Mouse (Mus musculus): ENCODE results near the gene Uhmk1. TPM values are rescaled to one million over a fixed set of nuclear protein-coding genes. Genes with fewer than 3 reads are reported as not detected.
A peak's percentile ranks its signal among the peaks of the same experiment; 100 is the strongest.

Uhmk1 gene
- total RNA-seq, 2 experiments from 2014 or later = 140 to 141 TPM

DNA sequence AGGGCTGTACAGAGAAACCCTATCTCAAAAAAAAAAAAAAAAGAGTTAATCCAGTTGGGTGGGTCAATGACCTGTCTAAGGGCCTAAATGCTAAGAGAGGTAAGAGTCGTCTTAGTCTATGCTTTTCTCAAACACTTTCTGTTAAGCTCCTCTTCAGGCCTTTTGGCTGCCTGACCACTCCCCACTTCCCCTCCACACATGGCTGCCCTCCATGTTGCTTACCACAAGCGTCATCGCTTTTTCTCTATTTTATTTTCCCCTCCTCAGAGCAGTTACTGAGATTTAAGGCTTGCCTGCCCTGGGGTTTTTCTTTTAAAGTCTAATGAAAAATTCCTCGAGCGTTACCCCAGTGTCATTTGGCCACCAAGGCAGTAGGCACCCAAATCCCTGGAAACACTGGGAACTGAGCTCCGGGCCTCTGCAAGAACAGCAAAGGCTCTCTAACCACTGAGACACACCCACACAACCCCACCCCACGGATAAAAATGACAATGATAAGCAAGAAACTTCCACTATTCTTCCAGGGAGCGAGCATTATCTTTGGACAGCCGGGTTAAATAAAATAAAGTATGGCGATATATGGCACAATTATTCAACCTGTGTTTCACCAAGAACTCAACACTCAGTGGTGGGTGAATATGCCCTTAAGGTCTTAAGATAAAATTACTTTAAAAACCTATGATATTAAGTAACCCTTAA lies 1.9 kb downstream of the Uhmk1 start:
- no peak for DNase-seq (ENCODE audit: extremely low spot score in 1 of 2, low spot score in 2 of 2)
- no peak for TF ChIP-seq CTCF (IDR thresholded peaks at IDR 0.05)
- intact Hi-C loops (cut with DNase I) = no loop called here
- no peak overlapping the region for H3K4me3 ChIP-seq
- H3K27ac ChIP-seq = no peak overlapping the region

DNA sequence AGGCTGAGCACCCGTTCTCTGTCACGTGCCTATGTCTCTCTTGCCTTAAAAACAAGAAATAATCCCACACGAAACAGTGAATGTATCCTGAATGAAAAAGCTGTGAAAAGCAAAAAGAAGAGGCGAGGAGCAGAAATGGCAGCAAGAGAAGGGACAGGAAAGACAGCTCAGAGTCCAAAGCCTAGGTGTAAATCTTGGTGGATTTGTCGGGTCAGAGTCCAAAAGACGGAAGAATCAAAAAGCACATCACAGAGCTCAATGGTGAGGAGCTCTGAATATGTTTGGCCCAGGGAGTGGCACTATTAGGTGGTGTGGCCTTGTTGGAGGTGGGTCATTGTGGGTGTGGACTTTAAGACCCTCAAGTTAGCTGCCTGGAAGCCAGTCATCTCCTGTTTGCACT lies 8.8 kb downstream of the Uhmk1 start:
- DNase-seq (ENCODE audit: extremely low spot score in 1 of 2, low spot score in 2 of 2) = no peak
- no peak overlapping the region for H3K27ac ChIP-seq
- intact Hi-C loops (cut with DNase I) = no loop called here
- H3K4me3 ChIP-seq = no peak overlapping the region
- TF ChIP-seq CTCF (IDR thresholded peaks at IDR 0.05) = no peak

DNA sequence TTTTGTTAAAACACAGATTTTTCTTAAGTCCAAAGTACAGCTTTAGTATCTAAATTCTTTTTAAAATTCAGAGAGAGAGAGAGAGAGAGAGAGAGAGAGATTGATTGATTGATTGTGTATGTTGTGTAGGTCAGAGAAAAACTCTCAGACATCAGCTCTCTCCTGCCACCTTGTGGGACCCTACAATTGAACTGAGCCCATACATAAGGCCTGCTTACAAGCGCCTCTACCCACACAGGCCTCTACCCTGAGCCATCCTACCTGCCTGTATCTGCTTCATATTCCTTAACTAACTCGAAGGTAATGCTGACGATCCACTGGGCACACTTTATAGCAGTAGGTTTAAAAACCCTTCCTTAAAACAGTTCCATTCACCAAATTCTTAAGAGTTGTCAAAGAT lies 14.8 kb downstream of the Uhmk1 start:
- DNase-seq (ENCODE audit: extremely low spot score in 1 of 2, low spot score in 2 of 2) = no peak
- peak; percentile 57 for TF ChIP-seq CTCF (IDR thresholded peaks at IDR 0.05)
- H3K4me3 ChIP-seq = no peak overlapping the region
- intact Hi-C loops (cut with DNase I) = no loop called here
- H3K27ac ChIP-seq = no peak overlapping the region

DNA sequence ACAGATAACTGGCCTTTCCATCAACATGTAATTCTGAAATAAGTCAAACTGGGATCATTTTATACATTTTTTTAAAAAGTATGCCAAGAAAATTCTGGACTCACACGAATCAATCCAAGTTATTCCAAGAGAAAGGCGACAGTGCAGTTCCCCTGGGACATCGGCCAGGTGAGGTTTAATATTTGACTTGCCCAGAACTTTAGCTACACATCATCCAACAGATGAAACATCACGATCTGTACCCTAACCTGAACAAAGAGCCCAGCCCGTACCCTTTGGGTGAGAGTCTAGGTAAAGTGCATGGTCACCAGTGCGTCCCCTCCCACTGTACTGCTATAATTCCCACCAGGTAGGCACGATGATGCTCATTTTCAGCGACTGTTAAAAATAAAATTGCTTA lies 19.0 kb downstream of the Uhmk1 start:
- Histone ChIP-seq H3K27ac (no peak overlapping the region), H3K4me3 (no peak overlapping the region)
- no peak for TF ChIP-seq CTCF (IDR thresholded peaks at IDR 0.05)
- no peak for DNase-seq (ENCODE audit: extremely low spot score in 1 of 2, low spot score in 2 of 2)
- intact Hi-C loops (cut with DNase I) = no loop called here

DNA sequence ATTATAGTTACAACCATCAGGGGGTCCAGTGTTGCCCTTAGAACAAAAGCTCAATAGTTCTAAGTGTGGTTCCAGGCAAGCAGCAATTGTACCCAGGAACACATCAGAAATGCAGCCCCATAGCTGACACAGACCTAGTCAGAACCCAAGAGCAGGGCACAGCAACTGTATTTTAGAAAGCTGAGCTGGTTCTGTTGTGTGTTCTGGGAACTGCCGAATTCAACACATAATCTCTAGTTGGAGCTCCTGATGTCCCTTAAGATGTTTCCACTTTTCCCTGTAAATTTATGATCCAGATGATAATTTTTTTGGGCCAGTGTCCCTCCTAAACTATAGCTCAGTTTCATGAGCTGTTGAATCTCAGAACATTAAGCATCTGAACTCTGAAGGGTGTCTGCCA lies 23.3 kb downstream of the Uhmk1 start:
- H3K27ac ChIP-seq = no peak overlapping the region
- DNase-seq (ENCODE audit: extremely low spot score in 1 of 2, low spot score in 2 of 2) = no peak
- no peak overlapping the region for H3K4me3 ChIP-seq
- no peak for TF ChIP-seq CTCF (IDR thresholded peaks at IDR 0.05)
- intact Hi-C loops (cut with DNase I) = no loop called here

DNA sequence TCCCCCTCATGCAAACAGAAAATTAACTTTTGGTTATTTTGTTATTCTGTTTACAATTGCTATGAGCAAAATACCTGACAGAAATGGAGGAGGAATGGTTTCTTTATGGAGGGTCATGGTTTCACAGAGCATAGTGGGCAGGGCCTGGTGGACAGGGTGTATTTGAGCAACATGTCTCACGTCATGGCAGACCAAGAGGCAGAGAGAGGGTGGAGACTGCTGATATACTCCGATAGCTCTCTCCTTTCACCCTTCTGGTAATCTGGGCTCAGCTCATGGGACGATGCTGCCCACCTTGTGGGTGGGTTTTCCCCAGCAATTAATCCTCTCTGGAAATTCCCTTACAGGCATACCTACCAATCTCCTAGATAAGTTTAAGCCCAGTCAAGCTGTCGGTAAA lies 25.0 kb downstream of the Uhmk1 start:
- intact Hi-C loops (cut with DNase I) = no loop called here
- H3K27ac ChIP-seq = no peak overlapping the region
- no peak for DNase-seq (ENCODE audit: extremely low spot score in 1 of 2, low spot score in 2 of 2)
- H3K4me3 ChIP-seq = no peak overlapping the region
- TF ChIP-seq CTCF (IDR thresholded peaks at IDR 0.05) = no peak

DNA sequence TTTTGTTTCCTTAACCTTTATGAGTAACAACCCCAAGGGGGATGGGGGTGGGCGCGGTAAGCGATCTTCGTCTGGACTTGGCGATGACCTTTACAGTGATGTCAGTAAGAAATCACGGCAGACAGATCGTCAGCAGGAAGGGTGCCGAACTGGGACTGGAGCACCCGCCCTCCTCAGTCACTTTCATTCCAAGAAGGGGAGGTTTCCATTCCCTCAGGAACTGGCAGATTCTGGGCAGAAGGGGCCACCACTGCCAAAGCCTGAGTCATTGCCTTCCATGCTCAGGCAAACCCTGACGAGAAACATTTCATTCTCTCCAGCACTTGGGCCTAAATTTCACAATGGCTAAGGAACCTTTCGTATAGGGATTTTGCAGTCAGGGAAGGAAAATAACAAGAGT lies 26.6 kb downstream of the Uhmk1 start:
- DNase-seq (ENCODE audit: extremely low spot score in 1 of 2, low spot score in 2 of 2) = peak in 1 of 2 experiments; percentile 29
- intact Hi-C loops (cut with DNase I) = loop anchor here (5.0 kb wide), 1 partner anchor 106 kb away; no protein-coding TSS in a partner anchor
- Histone ChIP-seq H3K4me3 (no peak overlapping the region), H3K27ac (peak overlapping the region; percentile 6; the same call in 1 of the 2 replicates)
- no peak for TF ChIP-seq CTCF (IDR thresholded peaks at IDR 0.05)

DNA sequence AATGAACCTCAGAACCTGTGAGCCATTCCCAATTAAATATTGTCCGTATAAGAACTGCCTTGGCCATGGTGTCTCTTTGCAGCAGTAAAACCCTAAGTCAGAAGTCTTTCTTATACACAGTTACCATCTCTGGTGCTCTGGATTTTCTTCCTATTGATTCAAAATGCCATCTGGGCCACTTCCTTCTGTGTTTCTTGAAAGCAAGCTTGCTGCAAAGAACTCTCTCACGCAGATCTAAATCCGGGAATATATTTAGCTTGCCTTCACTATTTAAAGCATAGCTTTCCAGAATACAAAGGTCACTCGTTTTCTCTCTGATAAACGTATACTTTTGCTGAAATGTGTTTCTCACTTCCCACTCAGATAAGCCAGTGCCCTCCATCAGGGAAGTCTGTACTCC lies 28.7 kb downstream of the Uhmk1 start:
- intact Hi-C loops (cut with DNase I) = loop anchor here (5.0 kb wide), 1 partner anchor 104 kb away; no protein-coding TSS in a partner anchor
- DNase-seq (ENCODE audit: extremely low spot score in 1 of 2, low spot score in 2 of 2) = no peak
- Histone ChIP-seq H3K27ac (peak overlapping the region; percentile 85), H3K4me3 (no peak overlapping the region)
- no peak for TF ChIP-seq CTCF (IDR thresholded peaks at IDR 0.05)

DNA sequence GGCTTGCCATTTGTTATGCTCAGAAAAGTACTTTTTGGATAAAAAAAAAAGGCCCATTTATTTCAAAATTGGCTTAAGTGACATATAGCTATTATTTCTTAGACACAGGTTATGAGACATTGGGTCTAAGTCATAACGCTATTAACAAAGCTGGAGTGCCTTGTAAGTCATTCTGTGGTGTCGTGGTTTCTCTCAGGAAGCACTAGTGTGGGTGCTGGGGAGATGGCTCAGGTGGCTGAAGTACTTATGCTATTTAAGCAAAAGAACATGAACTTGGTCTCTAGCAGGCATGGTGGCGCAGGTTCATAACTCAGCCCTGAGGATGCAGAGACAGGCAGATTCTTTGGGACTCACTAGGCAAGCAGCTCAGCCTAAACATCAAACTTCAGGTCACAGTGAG lies 30.1 kb downstream of the Uhmk1 start:
- no peak for TF ChIP-seq CTCF (IDR thresholded peaks at IDR 0.05)

DNA sequence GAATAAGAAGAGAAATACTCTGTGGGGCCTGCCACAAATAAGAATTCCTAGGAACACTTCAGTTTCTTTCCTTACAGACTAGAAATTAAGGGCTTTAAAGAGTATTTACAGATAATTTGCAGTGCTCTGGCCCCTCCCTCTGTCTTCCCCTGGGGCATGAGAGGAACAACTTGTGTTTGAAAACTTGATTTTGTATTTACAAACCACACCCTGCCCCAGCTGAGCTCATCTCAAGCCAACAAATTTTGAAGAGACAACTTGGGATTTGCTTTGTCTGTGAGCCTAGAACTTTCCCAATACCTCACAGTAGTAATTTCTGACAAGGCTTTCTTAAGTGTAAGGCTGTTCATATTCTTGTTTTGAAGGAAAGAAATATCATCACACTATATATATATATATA lies 32.5 kb downstream of the Uhmk1 start:
- intact Hi-C loops (cut with DNase I) = no loop called here
- DNase-seq (ENCODE audit: extremely low spot score in 1 of 2, low spot score in 2 of 2) = no peak
- H3K27ac ChIP-seq = no peak overlapping the region
- no peak for TF ChIP-seq CTCF (IDR thresholded peaks at IDR 0.05)
- no peak overlapping the region for H3K4me3 ChIP-seq

More for the DNA sequence above, 30.1 kb downstream of the Uhmk1 start:
- DNase-seq (ENCODE audit: extremely low spot score in 1 of 2, low spot score in 2 of 2) = no peak
- intact Hi-C loops (cut with DNase I) = loop anchor here (5.0 kb wide), 1 partner anchor 103 kb away; no protein-coding TSS in a partner anchor
- Histone ChIP-seq H3K27ac (no peak overlapping the region), H3K4me3 (no peak overlapping the region)

DNA sequence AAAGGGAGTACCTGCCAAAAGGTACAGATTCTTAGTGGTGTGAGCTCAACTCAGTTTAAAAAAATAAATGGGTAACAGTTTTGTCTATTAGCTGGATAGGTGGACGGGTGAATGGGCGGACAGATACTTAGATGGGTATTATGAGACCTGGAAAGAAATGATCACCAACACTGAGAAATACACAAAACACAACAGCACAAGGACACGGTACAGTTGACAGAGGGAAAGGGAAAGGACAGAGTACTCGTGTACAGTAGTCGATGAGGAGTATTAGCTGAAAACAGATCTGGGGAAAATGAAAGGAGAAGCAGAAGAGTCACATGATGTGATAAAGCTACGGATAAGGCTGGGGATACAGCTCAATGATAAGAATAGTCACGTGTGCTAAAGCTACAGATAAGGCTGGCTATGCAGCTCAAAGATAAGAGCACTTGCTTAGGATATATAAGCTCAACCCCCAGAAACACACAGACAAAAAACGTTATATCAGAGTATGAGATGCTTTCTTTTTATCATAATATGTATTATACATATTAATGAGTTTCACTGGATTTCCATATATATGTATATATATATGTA lies 38.4 kb downstream of the Uhmk1 start:
- no peak overlapping the region for H3K4me3 ChIP-seq
- intact Hi-C loops (cut with DNase I) = no loop called here
- DNase-seq (ENCODE audit: extremely low spot score in 1 of 2, low spot score in 2 of 2) = no peak
- no peak overlapping the region for H3K27ac ChIP-seq
- no peak for TF ChIP-seq CTCF (IDR thresholded peaks at IDR 0.05)

DNA sequence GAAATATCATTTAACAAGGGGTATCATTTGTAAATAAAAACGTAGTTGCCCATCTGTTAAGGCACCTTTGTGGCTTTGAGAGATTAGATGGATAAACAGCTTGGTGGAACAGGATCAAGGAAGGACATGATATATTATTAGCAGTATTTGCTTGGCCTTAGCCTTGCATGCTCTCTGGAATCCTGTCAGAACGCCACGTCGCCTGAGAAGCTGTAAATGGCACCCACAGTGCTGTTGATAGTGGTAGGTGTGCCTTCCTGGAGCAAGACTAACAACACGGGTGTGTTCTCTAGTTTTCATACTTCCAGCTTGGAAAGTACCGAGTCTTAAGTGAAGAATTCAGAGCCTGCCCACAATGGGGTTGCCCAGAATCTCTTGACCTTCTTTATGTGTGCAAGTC lies 39.3 kb downstream of the Uhmk1 start:
- no peak for DNase-seq (ENCODE audit: extremely low spot score in 1 of 2, low spot score in 2 of 2)
- no peak overlapping the region; the same call in 1 of the 2 replicates for H3K4me3 ChIP-seq
- intact Hi-C loops (cut with DNase I) = no loop called here
- H3K27ac ChIP-seq = no peak overlapping the region
- TF ChIP-seq CTCF (IDR thresholded peaks at IDR 0.05) = no peak
